Mouse (Mus musculus): ENCODE results near the gene Lrrc45. TPM values are rescaled to one million over a fixed set of nuclear protein-coding genes. Genes with fewer than 3 reads are reported as not detected.
"Not testable (repeated sequence)": the region's sequence is repeated elsewhere in the genome, so short reads cannot be mapped to it uniquely, and the experiment has no call there.

Gene Lrrc45
- polyA plus RNA-seq, 1 experiment from 2014 or later, result 5.1 TPM

DNA sequence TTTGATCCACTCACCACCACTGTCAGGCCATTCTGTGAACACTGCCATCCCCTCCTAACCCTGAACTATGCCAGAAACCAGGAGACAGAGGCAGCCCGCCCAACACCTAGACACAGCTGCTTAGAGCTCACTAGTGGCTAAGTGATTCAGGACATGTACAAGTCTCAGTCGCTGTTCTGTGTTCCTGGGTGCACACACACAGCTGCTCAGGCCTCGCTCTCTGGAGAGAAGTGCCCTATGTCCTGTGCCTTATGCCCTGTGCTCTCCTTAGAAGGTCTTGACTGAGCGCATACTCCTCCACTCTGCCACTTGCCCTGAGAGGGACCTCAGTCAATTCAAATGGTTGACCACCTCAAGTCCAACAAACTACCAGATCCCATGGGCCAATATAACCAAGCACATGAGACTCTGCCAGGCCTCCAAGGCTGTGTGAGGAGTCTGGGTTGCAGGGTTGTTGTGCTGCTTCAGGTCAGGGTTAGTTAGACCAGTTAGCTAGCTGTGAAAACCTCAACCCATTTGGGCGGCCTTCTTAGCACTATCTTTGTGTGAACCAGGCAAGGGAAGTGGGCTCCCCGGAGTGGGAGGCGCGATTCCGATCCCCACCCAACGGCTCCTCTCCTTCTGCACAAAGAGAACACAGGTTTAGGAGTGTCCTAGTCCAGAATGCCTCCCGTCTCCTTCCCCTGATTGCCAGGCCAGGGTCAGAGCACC is 15.0 kb downstream of the Lrrc45 start:
- peaks cover 15% of the 10 kb centered on the region for H3K4me1 ChIP-seq (ENCODE audit: insufficient read depth)
- H3K36me3 ChIP-seq (replicated peaks; ENCODE audit: insufficient read depth, low read length), result 0 out of 2 replicates have a peak, but pooled peaks cover 2% of the 10 kb centered on the region
- no peaks in the 10 kb centered on the region for H3K9me3 ChIP-seq (ENCODE audit: low read length)
- no peak overlapping the region for H3K27ac ChIP-seq (ENCODE audit: low read depth)
- no peak for ATAC-seq
- 75% methylated on average over 11 of the region's 11 CpGs for WGBS (ENCODE audit: insufficient replicate concordance)
- TF ChIP-seq CTCF (IDR thresholded peaks at IDR 0.05; ENCODE audit: low read depth) (no peak), EP300 (IDR thresholded peaks at IDR 0.05; ENCODE audit: low read depth) (no peak)
- H3K27me3 ChIP-seq (ENCODE audit: insufficient read depth, low read length), result 0 out of 2 replicates have a peak, but pooled peaks cover 8% of the 10 kb centered on the region
- no peak overlapping the region for H3K4me2 ChIP-seq (ENCODE audit: low read depth, low read length)
- no peak for DNase-seq
- H3K9ac ChIP-seq (replicated peaks), result no peak overlapping the region
- H3K4me3 ChIP-seq (ENCODE audit: low read depth, low read length), result no peak overlapping the region

DNA sequence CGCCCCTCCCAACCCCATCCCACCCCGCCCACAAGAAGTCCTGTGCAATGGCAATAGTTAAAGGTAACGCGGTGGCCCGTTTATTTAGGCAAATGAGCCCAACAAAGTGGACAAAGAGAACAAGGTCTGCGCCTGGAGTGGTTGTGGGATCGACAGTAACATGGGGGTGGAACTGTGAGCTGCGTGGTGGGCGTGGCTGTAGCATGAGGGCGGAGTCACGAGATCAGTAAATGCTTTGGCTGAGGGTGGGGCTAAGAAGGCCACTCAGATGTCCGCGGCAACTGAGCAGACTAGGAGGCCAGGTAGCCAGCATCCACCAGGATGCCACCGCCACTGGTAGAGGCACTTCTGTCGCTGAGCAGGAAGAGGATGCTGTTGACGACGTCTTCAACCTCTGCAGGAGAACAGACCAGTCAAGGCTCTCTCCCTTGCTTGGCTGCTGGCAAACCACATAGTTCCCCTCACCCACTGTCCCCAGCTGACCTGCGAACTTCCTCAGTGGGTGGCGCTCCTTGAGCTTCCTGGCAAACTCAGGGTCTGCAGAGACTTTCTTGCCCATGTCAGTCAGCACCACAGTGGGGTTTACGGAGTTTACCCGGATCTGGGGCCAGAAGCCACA is 15.8 kb downstream of the Lrrc45 start:
- not testable (repeated sequence) for H3K9ac ChIP-seq (replicated peaks); H3K27ac ChIP-seq (ENCODE audit: low read depth); H3K27me3 ChIP-seq (ENCODE audit: insufficient read depth, low read length); H3K4me3 ChIP-seq (ENCODE audit: low read depth, low read length); H3K36me3 ChIP-seq (replicated peaks; ENCODE audit: insufficient read depth, low read length); H3K9me3 ChIP-seq (ENCODE audit: low read length)
- ATAC-seq (peak; percentile 30), DNase-seq (peak; percentile 73)
- Histone ChIP-seq H3K4me1 (ENCODE audit: insufficient read depth) (peaks cover 15% of the 10 kb centered on the region), H3K4me2 (ENCODE audit: low read depth, low read length) (peak overlapping the region; percentile 47)
- WGBS (ENCODE audit: insufficient replicate concordance), result 5% methylated on average over 17 of the region's 21 CpGs

DNA sequence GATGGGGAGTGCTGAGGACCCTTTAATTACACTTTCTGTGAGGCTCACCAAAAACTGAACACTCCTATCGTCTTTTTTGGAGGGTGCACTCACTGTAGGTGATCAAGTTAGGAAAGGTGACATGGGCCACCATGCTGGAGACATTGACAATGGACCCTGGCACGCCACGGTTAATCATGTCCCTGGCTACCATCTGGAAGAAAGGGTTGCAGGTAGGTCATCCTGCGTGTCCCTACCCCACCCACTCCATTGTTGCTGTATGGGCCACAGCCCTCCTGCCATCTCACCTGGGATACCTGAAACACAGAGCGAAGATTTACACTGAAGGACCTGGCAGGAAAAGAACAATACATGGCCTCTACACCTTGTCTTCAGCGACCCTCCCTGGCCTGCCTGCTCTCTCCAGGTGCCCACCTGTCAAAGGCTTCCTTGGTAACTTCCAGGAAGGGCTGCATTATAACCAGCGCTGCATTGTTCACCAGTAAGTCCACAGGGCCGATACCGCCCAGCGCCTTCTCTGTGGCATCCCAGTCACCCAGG is 16.7 kb downstream of the Lrrc45 start:
- ATAC-seq, result no peak
- peaks cover 15% of the 10 kb centered on the region for H3K4me1 ChIP-seq (ENCODE audit: insufficient read depth)
- H3K27me3 ChIP-seq (ENCODE audit: insufficient read depth, low read length), result 0 out of 2 replicates have a peak, but pooled peaks cover 8% of the 10 kb centered on the region
- no peak overlapping the region for H3K4me3 ChIP-seq (ENCODE audit: low read depth, low read length)
- no peaks in the 10 kb centered on the region for H3K9me3 ChIP-seq (ENCODE audit: low read length)
- 0 out of 2 replicates have a peak, but pooled peaks cover 2% of the 10 kb centered on the region for H3K36me3 ChIP-seq (replicated peaks; ENCODE audit: insufficient read depth, low read length)
- H3K4me2 ChIP-seq (ENCODE audit: low read depth, low read length), result no peak overlapping the region
- no peak overlapping the region for H3K9ac ChIP-seq (replicated peaks)
- no peak for DNase-seq
- TF ChIP-seq CTCF (IDR thresholded peaks at IDR 0.05; ENCODE audit: low read depth) (no peak), EP300 (IDR thresholded peaks at IDR 0.05; ENCODE audit: low read depth) (no peak)
- 85% methylated on average over 10 of the region's 10 CpGs for WGBS (ENCODE audit: insufficient replicate concordance)
- H3K27ac ChIP-seq (ENCODE audit: low read depth), result no peak overlapping the region

DNA sequence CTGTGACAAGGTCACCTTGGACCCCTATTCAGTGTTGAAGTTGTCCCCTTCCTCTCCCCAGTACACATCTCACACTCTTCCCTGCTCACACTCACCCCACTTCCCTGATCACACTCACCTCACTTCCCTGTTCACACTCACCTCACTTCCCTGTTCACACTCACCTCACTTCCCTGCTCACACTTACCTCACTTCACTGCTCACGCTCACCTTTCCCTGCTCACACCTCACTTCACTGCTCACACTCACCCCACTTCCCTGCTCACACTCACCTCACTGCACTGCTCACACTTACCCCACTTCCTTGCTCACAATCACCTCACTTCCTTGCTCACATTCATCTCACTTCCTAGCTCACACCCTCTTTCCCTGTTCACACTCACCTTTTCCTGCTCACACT is 17.7 kb downstream of the Lrrc45 start:
- no peak overlapping the region for H3K9ac ChIP-seq (replicated peaks)
- peaks cover 7% of the 10 kb centered on the region for H3K4me1 ChIP-seq (ENCODE audit: insufficient read depth)
- no peaks in the 10 kb centered on the region for H3K36me3 ChIP-seq (replicated peaks; ENCODE audit: insufficient read depth, low read length)
- DNase-seq, result no peak
- H3K4me2 ChIP-seq (ENCODE audit: low read depth, low read length), result no peak overlapping the region
- H3K27me3 ChIP-seq (ENCODE audit: insufficient read depth, low read length), result 0 out of 2 replicates have a peak, but pooled peaks cover 8% of the 10 kb centered on the region
- H3K4me3 ChIP-seq (ENCODE audit: low read depth, low read length), result no peak overlapping the region
- H3K27ac ChIP-seq (ENCODE audit: low read depth), result no peak overlapping the region
- 76% methylated on average over 1 of the region's 1 CpGs for WGBS (ENCODE audit: insufficient replicate concordance)
- H3K9me3 ChIP-seq (ENCODE audit: low read length), result no peaks in the 10 kb centered on the region
- TF ChIP-seq CTCF (IDR thresholded peaks at IDR 0.05; ENCODE audit: low read depth), result no peak
- no peak for TF ChIP-seq EP300 (IDR thresholded peaks at IDR 0.05; ENCODE audit: low read depth)
- no peak for ATAC-seq

DNA sequence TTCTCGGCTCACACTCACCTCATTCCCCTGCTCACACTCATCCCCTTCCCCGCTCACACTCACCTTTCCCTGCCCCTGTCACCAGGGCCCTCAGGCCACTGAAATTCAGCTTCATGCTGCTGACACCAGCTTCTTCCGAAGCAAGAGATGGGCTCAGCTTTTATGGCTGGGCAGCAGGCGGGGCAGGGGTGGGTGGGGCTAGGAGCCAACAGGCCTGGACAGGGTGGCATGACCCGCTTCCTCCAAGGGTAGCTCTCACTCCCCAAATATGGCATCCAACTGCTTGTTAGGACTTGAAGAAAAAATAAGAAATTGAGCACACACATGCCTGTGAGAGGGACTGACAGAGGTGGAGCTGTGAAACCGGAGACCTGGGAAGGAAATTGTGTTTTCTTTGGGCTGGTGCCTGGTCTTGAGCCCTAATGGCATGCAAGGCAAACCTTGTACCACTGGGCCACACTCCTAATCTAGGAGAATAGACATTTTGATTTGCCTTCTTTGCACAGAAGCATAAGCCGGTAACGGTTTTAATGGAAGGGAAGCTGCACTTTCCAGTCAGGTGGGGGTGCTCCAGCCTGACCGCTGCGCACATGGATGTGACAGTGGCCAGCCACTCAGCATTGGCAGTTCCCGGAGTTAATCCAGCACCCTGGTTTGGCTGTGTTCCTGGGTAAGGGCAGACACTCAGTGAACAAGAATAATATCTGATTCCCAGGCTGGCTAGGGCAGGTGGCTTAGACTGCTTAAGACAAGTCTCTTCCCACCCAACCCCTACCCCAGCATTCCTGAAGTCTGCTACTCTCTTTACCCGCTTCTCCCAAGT is 18.3 kb downstream of the Lrrc45 start, which contains the start of gene Cbr2:
Cbr2 (minus strand) TSS at position 257 of the 823 bp plus-strand sequence.
- Histone ChIP-seq H3K36me3 (replicated peaks; ENCODE audit: insufficient read depth, low read length) (no peaks in the 10 kb centered on the region), H3K27ac (ENCODE audit: low read depth) (no peak within 1 kb of the TSS), H3K27me3 (ENCODE audit: insufficient read depth, low read length) (0 out of 2 replicates have a peak, but pooled peaks cover 8% of the 10 kb centered on the region), H3K9me3 (ENCODE audit: low read length) (no peaks in the 10 kb centered on the region), H3K4me2 (ENCODE audit: low read depth, low read length) (no peak within 1 kb of the TSS), H3K4me1 (ENCODE audit: insufficient read depth) (peaks cover 2% of the 10 kb centered on the region; the same call in 1 of the 2 replicates), H3K4me3 (ENCODE audit: low read depth, low read length) (no peak within 1 kb of the TSS), H3K9ac (replicated peaks) (no peak within 1 kb of the TSS)
- DNase-seq (no peak), ATAC-seq (no peak)
- TF ChIP-seq CTCF (IDR thresholded peaks at IDR 0.05; ENCODE audit: low read depth) (no peak), EP300 (IDR thresholded peaks at IDR 0.05; ENCODE audit: low read depth) (no peak)
- 68% methylated on average over 12 of the region's 12 CpGs for WGBS (ENCODE audit: insufficient replicate concordance)

DNA sequence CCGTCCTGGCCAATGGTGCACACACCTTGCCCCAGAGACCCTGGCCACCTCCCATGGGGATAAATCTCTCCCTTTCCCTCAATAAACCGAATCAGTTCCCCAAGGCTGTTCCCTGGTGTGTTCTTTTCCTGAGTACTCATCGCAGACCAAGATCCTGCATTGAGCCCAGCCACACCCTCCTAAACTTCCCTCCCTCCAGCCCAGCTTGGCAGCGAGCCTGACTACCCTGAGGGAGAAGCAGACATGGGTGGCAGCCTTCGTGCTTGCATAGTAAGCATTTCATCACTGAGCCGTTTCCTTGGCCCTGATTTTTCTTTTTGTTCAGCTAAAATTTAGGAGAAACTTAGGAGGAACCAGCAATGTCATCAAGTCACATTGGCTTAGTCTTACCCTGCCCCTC is 19.8 kb downstream of the Lrrc45 start:
- 45% methylated on average over 6 of the region's 6 CpGs for WGBS (ENCODE audit: insufficient replicate concordance)
- no peak for DNase-seq
- Histone ChIP-seq H3K4me2 (ENCODE audit: low read depth, low read length) (no peak overlapping the region), H3K4me3 (ENCODE audit: low read depth, low read length) (no peak overlapping the region), H3K9me3 (ENCODE audit: low read length) (no peaks in the 10 kb centered on the region), H3K27me3 (ENCODE audit: insufficient read depth, low read length) (0 out of 2 replicates have a peak, but pooled peaks cover 8% of the 10 kb centered on the region), H3K27ac (ENCODE audit: low read depth) (no peak overlapping the region), H3K9ac (replicated peaks) (no peak overlapping the region), H3K36me3 (replicated peaks; ENCODE audit: insufficient read depth, low read length) (no peaks in the 10 kb centered on the region), H3K4me1 (ENCODE audit: insufficient read depth) (peaks cover 2% of the 10 kb centered on the region; the same call in 1 of the 2 replicates)
- TF ChIP-seq CTCF (IDR thresholded peaks at IDR 0.05; ENCODE audit: low read depth) (no peak), EP300 (IDR thresholded peaks at IDR 0.05; ENCODE audit: low read depth) (no peak)
- ATAC-seq, result no peak
